ENCODE assay signal across 13 mouse cellular contexts in the genomic region with DNA sequence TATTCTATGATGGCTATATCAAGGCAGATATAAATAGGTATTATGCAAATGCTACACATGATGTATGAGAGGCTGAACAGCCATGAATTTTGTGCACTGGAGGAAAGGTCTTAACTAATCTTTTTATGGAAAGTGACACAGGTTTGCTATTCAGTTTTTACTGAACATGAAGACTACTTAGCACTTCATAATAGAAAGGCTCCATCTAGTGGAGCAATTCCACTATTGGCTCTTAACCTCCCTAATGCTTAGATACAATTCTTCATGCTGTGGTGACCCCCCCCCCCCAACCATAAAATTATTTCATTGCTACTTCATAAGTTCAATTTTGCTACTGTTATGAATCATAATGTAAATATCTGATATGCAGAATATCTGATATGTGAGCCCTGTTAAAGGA.
DNase-seq lines count a peak whose midpoint lies in the region.
"Had no signal": no experiment of that assay in that cellular context is flagged by ENCODE, and none has a peak within 500 bp of the region (broad histone marks: within the 10 kb centered on the region; RNA-seq: fewer than 3 reads in every experiment).

No protein-coding gene starts in this region.

- peak; percentile 13 for DNase-seq in embryo, embryonic 11 days
- DNase-seq in embryo, embryonic 9.5 days (ENCODE audit: extremely low spot score) = no peak
- peak; percentile 7 for DNase-seq in kidney, adult 9 months
- no peak for DNase-seq in kidney, adult 8-10 months
- peak; percentile 16 for DNase-seq in lung, postnatal 36 days
- DNase-seq in lung, postnatal 25 days (ENCODE audit: low spot score) = no peak
- DNase-seq in retina, postnatal 1 day = peak; percentile 14
- DNase-seq in thymus, postnatal 4 days = no peak
- DNase-seq: B cell, adult 2 months; cerebellum, postnatal 25 days; gastrocnemius, postnatal 10 days; kidney, adult 2 months; lung, postnatal 4 days had no signal

Comparison
In these comparisons a context has a peak if more than half of its experiments do, and no peak if none do; other contexts are left out.
1. DNase-seq: peak in embryo, embryonic 11 days (single experiment), kidney, adult 9 months (single experiment), lung, postnatal 36 days (single experiment) and retina, postnatal 1 day (single experiment); none in embryo, embryonic 9.5 days (single experiment), kidney, adult 8-10 months (0 of 2), lung, postnatal 25 days (single experiment) and thymus, postnatal 4 days (single experiment).